Mouse (Mus musculus): Measurements from ENCODE around the gene Foxi1. TPM values are rescaled to one million over a fixed set of nuclear protein-coding genes. Genes with fewer than 3 reads are reported as not detected.

The Foxi1 gene
- polyA plus RNA-seq, 1 experiment from 2014 or later: not detected

GRCm38 (mm10) chr11:34155235-34155634, 52.7 kb downstream of the Foxi1 start:
- no peaks in the 10 kb centered on the region for H3K9me3 ChIP-seq (ENCODE audit: control insufficient read depth, low read length)
- no peak for ATAC-seq (ENCODE audit: low FRiP score, low TSS enrichment)
- no peaks in the 10 kb centered on the region for H3K36me3 ChIP-seq (ENCODE audit: control insufficient read depth, insufficient read depth, low read length)
- H3K9ac ChIP-seq (ENCODE audit: low read length): no peak overlapping the region
- no peak for DNase-seq (ENCODE audit: low spot score)
- WGBS: 47% methylated on average over 7 of the region's 7 CpGs
- no peak overlapping the region for H3K4me2 ChIP-seq (replicated peaks; ENCODE audit: low read depth)
- no peaks in the 10 kb centered on the region for H3K27me3 ChIP-seq (ENCODE audit: control insufficient read depth, insufficient read depth, low read length)
- no peak overlapping the region for H3K4me3 ChIP-seq (ENCODE audit: low read depth, low read length)
- no peak for TF ChIP-seq EP300 (optimal IDR thresholded peaks at IDR 0.05)
- TF ChIP-seq CTCF (IDR thresholded peaks at IDR 0.05; ENCODE audit: low read depth): no peak
- H3K4me1 ChIP-seq (replicated peaks; ENCODE audit: control insufficient read depth, insufficient read depth): no peaks in the 10 kb centered on the region
- no peak overlapping the region for H3K27ac ChIP-seq (replicated peaks)

Other genes with a start within 250 kb of the Foxi1 start
- gene Kcnmb1, start 245.1 kb downstream of the Foxi1 start, polyA plus RNA-seq (2015; fragmentation: Nextera tagmentation; extraction: Ambion mirVana): 2.8 and 3.3 TPM in 2 replicates
- gene Kcnip1, start 214.9 kb downstream of the Foxi1 start, polyA plus RNA-seq (2015; fragmentation: Nextera tagmentation; extraction: Ambion mirVana): 3.9 and 5.1 TPM in 2 replicates
- gene Lcp2, start 161.2 kb downstream of the Foxi1 start, polyA plus RNA-seq (2015; fragmentation: Nextera tagmentation; extraction: Ambion mirVana): 1.2 and 1.5 TPM in 2 replicates
- not detected in 2 replicates for gene 4930469K13Rik, start 109.5 kb downstream of the Foxi1 start, polyA plus RNA-seq (2015; fragmentation: Nextera tagmentation; extraction: Ambion mirVana)
- 0.12 and 0.16 TPM in 2 replicates for gene Fam196b, start 106.7 kb upstream of the Foxi1 start, polyA plus RNA-seq (2015; fragmentation: Nextera tagmentation; extraction: Ambion mirVana)

All from stomach, postnatal 0 days (tissue).